20 mouse cellular contexts compared by ENCODE assay signal in genomic region chr16:22767405-22767804, GRCm38 (mm10). TPM values are rescaled to one million over a fixed set of nuclear protein-coding genes. Genes with fewer than 3 reads are reported as not detected.
A peak's percentile ranks its signal among the peaks of the same experiment; 100 is the strongest.
DNase-seq lines count a peak whose midpoint lies in the region; ATAC-seq and TF ChIP-seq lines count a peak whose summit lies in the region.
"Had no signal": no experiment of that assay in that cellular context is flagged by ENCODE, and none has a peak within 500 bp of the region (broad histone marks: within the 10 kb centered on the region; RNA-seq: fewer than 3 reads in every experiment).

No protein-coding gene starts in this region.

- TF ChIP-seq POLR2A in kidney, adult 2 months (IDR thresholded peaks at IDR 0.05; ENCODE audit: low read depth, low read length) = no peak

- peak; percentile 1 for DNase-seq in kidney, adult 2 months
- no peak for DNase-seq in kidney, postnatal 10 days
- DNase-seq in 3T3-L1 (ENCODE audit: low read depth, low spot score) = peak; percentile 33
- DNase-seq in A20 (ENCODE audit: low read depth, low spot score) = peak; percentile 37
- DNase-seq in ZHBTc4 (ENCODE audit: low read depth, low spot score) = peak; percentile 77
- no peak for DNase-seq in urinary bladder, postnatal 14 days (ENCODE audit: low spot score)
- DNase-seq: adrenal gland, postnatal 36 days; cerebellum, adult 9-11 months; kidney, postnatal 4 days; layer of hippocampus, postnatal 36 days; right cerebral cortex, adult 18-20 months had no signal

- H3K36me3 ChIP-seq in kidney, adult 2 months (ENCODE audit: control insufficient read depth, insufficient read depth, low read length) = no peaks in the 10 kb centered on the region
- no peaks in the 10 kb centered on the region for H3K36me3 ChIP-seq in neural tube, embryonic 15.5 days
- H3K36me3 ChIP-seq: embryonic facial prominence, embryonic 10.5 days; G1E; midbrain, embryonic 12.5 days had no signal

- H3K4me2 ChIP-seq in neural tube, embryonic 15.5 days = no peak overlapping the region
- H3K4me2 ChIP-seq: midbrain, embryonic 12.5 days had no signal

- 93% methylated on average over 3 of the region's 3 CpGs for WGBS in kidney, adult 2 months
- WGBS in neural tube, embryonic 15.5 days = 93% methylated on average over 3 of the region's 3 CpGs

- H3K9ac ChIP-seq in neural tube, embryonic 15.5 days (replicated peaks) = no peak overlapping the region
- H3K9ac ChIP-seq: midbrain, embryonic 12.5 days had no signal

- no peak for TF ChIP-seq CTCF in kidney, adult 2 months (conservative IDR thresholded peaks at IDR 0.05; ENCODE audit: insufficient read depth, insufficient read length, low read depth, low read length)

- no peak overlapping the region for H3K4me3 ChIP-seq in kidney, adult 2 months (ENCODE audit: insufficient read depth, low read depth, low read length)
- H3K4me3 ChIP-seq in neural tube, embryonic 15.5 days (replicated peaks) = no peak overlapping the region
- H3K4me3 ChIP-seq: embryonic facial prominence, embryonic 10.5 days; erythroblast, embryonic 14.5 days; midbrain, embryonic 12.5 days had no signal

- H3K9me3 ChIP-seq in neural tube, embryonic 15.5 days (replicated peaks) = no peaks in the 10 kb centered on the region
- H3K9me3 ChIP-seq: embryonic facial prominence, embryonic 10.5 days; G1E; midbrain, embryonic 12.5 days had no signal

- H3K27me3 ChIP-seq in kidney, adult 2 months (replicated peaks; ENCODE audit: control insufficient read depth, insufficient read depth, low read length) = no peaks in the 10 kb centered on the region
- H3K27me3 ChIP-seq in neural tube, embryonic 15.5 days (replicated peaks) = no peaks in the 10 kb centered on the region
- H3K27me3 ChIP-seq: midbrain, embryonic 12.5 days had no signal

- H3K27ac ChIP-seq in kidney, adult 2 months (ENCODE audit: insufficient read depth, low read depth, low read length) = no peak overlapping the region
- no peak overlapping the region for H3K27ac ChIP-seq in neural tube, embryonic 15.5 days (replicated peaks)
- H3K27ac ChIP-seq: embryonic facial prominence, embryonic 10.5 days; midbrain, embryonic 12.5 days had no signal

- H3K4me1 ChIP-seq in kidney, adult 2 months (ENCODE audit: control insufficient read depth, insufficient read depth, low read length) = no peaks in the 10 kb centered on the region
- no peaks in the 10 kb centered on the region for H3K4me1 ChIP-seq in neural tube, embryonic 15.5 days
- H3K4me1 ChIP-seq: embryonic facial prominence, embryonic 10.5 days; midbrain, embryonic 12.5 days had no signal

- no peak for ATAC-seq in neural tube, embryonic 15.5 days (ENCODE audit: low FRiP score)
- ATAC-seq: forebrain, embryonic 16.5 days had no signal

RNA-seq across cellular contexts. Expression of gene Crygs, which starts 44.0 kb away (rescaled TPM):
- polyA plus RNA-seq in kidney, adult 2 months (2012; rRNA removed) = 0.37 and 0.53 TPM in 2 replicates
- not detected in 2 replicates for polyA plus RNA-seq in neural tube, embryonic 15.5 days (2015; fragmentation: Nextera tagmentation; extraction: Ambion mirVana)
- polyA plus RNA-seq: erythroblast, embryonic 14.5 days; forebrain, embryonic 16.5 days; G1E; intestine, embryonic 14.5 days; limb, embryonic 11.5 days; liver, embryonic 16.5 days; midbrain, embryonic 12.5 days had no signal

Comparison
In these comparisons a context has a peak if more than half of its experiments do, and no peak if none do; other contexts are left out.
1. DNase-seq: peak in kidney, adult 2 months (single experiment), 3T3-L1 (single experiment), A20 (single experiment) and ZHBTc4 (single experiment); none in kidney, postnatal 10 days (single experiment) and urinary bladder, postnatal 14 days (single experiment).